Mouse (Mus musculus): ENCODE results near the gene Cep55. TPM values are rescaled to one million over a fixed set of nuclear protein-coding genes. Genes with fewer than 3 reads are reported as not detected.
A peak's percentile ranks its signal among the peaks of the same experiment; 100 is the strongest.

Cep55 gene
- polyA plus RNA-seq, 1 experiment from 2014 or later: 33.5 TPM

DNA sequence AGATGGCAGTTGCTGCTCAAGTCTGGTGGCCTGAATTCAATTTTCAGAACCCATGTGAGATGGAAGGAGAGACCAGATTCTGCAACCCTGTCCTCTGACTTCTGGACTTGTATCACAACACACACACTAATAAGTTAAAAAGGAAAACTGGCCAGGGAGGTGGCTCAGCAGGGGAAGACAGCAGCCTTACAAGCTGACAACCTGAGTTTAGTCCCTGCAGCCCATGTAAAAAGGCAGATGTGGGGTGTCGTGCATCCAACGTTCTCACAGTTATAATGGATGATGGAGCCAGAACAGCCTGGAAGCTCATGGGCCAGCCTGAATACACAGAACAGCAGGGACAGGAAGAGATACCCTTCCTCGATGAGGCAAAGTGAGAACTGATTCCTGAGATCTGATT lies 26.6 kb downstream of the Cep55 start:
- no peak for ATAC-seq (replicated peaks; ENCODE audit: extremely low read depth, insufficient read depth, low FRiP score)
- Histone ChIP-seq H3K4me1 (ENCODE audit: control insufficient read depth, insufficient read depth, low read length) (no peaks in the 10 kb centered on the region), H3K4me2 (ENCODE audit: low read depth, low read length) (no peak overlapping the region), H3K27ac (ENCODE audit: low read length) (no peak overlapping the region), H3K4me3 (ENCODE audit: low read length) (no peak overlapping the region), H3K36me3 (ENCODE audit: control insufficient read depth, insufficient read depth) (no peaks in the 10 kb centered on the region), H3K27me3 (ENCODE audit: control insufficient read depth, insufficient read depth, low read length) (peaks cover 2% of the 10 kb centered on the region; the same call in 1 of the 2 replicates), H3K9me3 (replicated peaks; ENCODE audit: control insufficient read depth, low read length) (no peaks in the 10 kb centered on the region), H3K9ac (ENCODE audit: low read length) (no peak overlapping the region)
- WGBS: 73% methylated on average over 3 of the region's 3 CpGs

- peaks cover 2% of the 10 kb centered on the region; the same call in 1 of the 2 replicates for H3K27me3 ChIP-seq (ENCODE audit: control insufficient read depth, insufficient read depth, low read length)
- H3K4me1 ChIP-seq (ENCODE audit: control insufficient read depth, insufficient read depth, low read length): no peaks in the 10 kb centered on the region
- no peaks in the 10 kb centered on the region for H3K36me3 ChIP-seq (ENCODE audit: control insufficient read depth, insufficient read depth)
- no peak overlapping the region for H3K27ac ChIP-seq (ENCODE audit: low read length)
- H3K9me3 ChIP-seq (replicated peaks; ENCODE audit: control insufficient read depth, low read length): no peaks in the 10 kb centered on the region
- no peak overlapping the region for H3K4me2 ChIP-seq (ENCODE audit: low read depth, low read length)
- ATAC-seq (replicated peaks; ENCODE audit: extremely low read depth, insufficient read depth, low FRiP score): no peak
- H3K4me3 ChIP-seq (ENCODE audit: low read length): no peak overlapping the region
- 56% methylated on average over 5 of the region's 5 CpGs for WGBS
- no peak overlapping the region for H3K9ac ChIP-seq (ENCODE audit: low read length)
Observed at GRCm38 (mm10) chr19:38082931-38083525, 28.2 kb downstream of the Cep55 start.

DNA sequence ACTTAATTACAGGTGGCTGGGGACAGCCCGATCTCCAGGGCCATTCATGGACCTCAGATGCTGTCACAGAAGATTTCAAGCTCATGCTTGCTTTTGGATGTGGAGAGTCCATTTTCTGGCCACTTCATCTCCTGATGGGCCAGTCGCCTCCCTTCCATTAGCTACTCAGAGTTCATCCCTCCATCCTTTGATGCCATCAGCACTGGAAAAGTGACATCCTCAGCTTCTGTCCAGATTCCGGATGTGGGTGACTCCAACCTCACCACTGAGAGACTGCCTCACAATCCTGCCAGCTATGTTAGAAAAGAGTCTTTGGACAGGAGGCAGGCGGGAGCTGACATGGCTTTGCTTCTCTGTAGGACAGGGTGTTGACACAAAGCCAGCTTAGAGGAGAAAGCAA lies 31.0 kb downstream of the Cep55 start:
- Histone ChIP-seq H3K27me3 (ENCODE audit: control insufficient read depth, insufficient read depth, low read length) (peaks cover 2% of the 10 kb centered on the region; the same call in 1 of the 2 replicates), H3K9me3 (replicated peaks; ENCODE audit: control insufficient read depth, low read length) (no peaks in the 10 kb centered on the region), H3K4me2 (ENCODE audit: low read depth, low read length) (no peak overlapping the region), H3K27ac (ENCODE audit: low read length) (no peak overlapping the region), H3K4me1 (ENCODE audit: control insufficient read depth, insufficient read depth, low read length) (no peaks in the 10 kb centered on the region), H3K36me3 (ENCODE audit: control insufficient read depth, insufficient read depth) (no peaks in the 10 kb centered on the region), H3K9ac (ENCODE audit: low read length) (no peak overlapping the region), H3K4me3 (ENCODE audit: low read length) (no peak overlapping the region)
- WGBS: 69% methylated on average over 4 of the region's 4 CpGs
- no peak for ATAC-seq (replicated peaks; ENCODE audit: extremely low read depth, insufficient read depth, low FRiP score)

DNA sequence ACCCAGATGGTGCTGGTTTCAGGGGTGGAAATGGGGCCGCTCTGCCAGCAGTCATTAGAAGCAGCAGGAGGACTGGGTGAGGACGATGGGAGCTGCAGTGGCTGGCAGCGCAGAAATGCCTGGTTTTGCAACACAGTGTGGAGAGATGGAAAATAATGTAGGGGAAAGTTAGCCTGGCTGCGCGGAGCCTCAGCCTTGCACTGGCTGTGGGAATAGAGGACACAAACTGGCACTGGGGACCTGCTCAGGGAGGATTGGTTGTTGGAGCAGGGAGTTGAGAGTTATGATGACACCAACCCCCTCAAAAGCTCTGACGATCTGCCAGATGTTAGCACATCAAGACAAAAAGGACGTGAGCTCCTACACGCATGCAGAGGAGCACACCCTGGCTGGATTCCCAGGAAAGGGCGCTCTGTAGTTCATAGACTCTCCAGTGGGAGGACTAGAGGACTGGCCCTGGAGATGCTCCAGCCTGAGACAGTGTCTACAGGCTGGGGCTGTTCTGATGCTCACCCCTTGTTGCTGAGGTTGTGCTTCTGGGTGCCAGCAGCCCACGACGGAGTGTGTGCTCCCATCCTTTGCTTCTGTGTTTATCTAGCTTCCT lies 32.2 kb downstream of the Cep55 start:
- Histone ChIP-seq H3K27ac (ENCODE audit: low read length) (no peak overlapping the region), H3K4me2 (ENCODE audit: low read depth, low read length) (peak overlapping the region; percentile 6; the same call in 1 of the 2 replicates), H3K4me1 (ENCODE audit: control insufficient read depth, insufficient read depth, low read length) (no peaks in the 10 kb centered on the region), H3K9ac (ENCODE audit: low read length) (peak overlapping the region; percentile 33; the same call in 1 of the 2 replicates), H3K27me3 (ENCODE audit: control insufficient read depth, insufficient read depth, low read length) (no peaks in the 10 kb centered on the region; the same call in 1 of the 2 replicates), H3K36me3 (ENCODE audit: control insufficient read depth, insufficient read depth) (no peaks in the 10 kb centered on the region), H3K9me3 (replicated peaks; ENCODE audit: control insufficient read depth, low read length) (no peaks in the 10 kb centered on the region), H3K4me3 (ENCODE audit: low read length) (no peak overlapping the region)
- peak; percentile 82 for ATAC-seq (replicated peaks; ENCODE audit: extremely low read depth, insufficient read depth, low FRiP score)
- 46% methylated on average over 11 of the region's 11 CpGs for WGBS

GRCm38 (mm10) chr19:38089358-38089757 lies 34.5 kb downstream of the Cep55 start:
- H3K27ac ChIP-seq (ENCODE audit: low read length): no peak overlapping the region
- WGBS: 68% methylated on average over 8 of the region's 8 CpGs
- H3K4me3 ChIP-seq (ENCODE audit: low read length): no peak overlapping the region
- H3K9me3 ChIP-seq (replicated peaks; ENCODE audit: control insufficient read depth, low read length): no peaks in the 10 kb centered on the region
- no peaks in the 10 kb centered on the region for H3K36me3 ChIP-seq (ENCODE audit: control insufficient read depth, insufficient read depth)
- no peak overlapping the region for H3K4me2 ChIP-seq (ENCODE audit: low read depth, low read length)
- no peak overlapping the region for H3K9ac ChIP-seq (ENCODE audit: low read length)
- H3K4me1 ChIP-seq (ENCODE audit: control insufficient read depth, insufficient read depth, low read length): no peaks in the 10 kb centered on the region
- H3K27me3 ChIP-seq (ENCODE audit: control insufficient read depth, insufficient read depth, low read length): no peaks in the 10 kb centered on the region; the same call in 1 of the 2 replicates
- no peak for ATAC-seq (replicated peaks; ENCODE audit: extremely low read depth, insufficient read depth, low FRiP score)

DNA sequence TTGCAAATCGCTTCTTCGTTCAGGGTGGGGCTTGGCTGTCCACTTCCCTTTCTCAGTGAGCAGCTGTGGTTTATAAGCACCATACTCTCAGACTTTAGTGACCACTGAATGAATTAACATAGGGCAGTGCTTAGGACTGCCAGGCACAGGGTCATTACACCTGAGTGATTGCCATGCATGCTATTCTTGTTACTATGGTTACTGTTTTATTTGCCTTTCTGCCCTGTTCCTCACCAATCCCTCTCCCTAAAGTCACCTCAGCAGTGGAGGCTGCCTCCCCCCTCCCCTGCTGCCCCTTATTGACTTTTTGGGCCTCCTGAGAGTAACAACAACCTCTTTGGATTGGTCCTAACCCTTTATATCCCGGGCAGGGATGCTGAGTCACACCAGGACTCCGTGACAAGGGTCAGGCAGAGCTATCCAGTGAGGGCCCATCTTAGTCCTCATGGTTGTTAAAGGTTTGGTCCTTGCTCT lies 36.7 kb downstream of the Cep55 start:
- Histone ChIP-seq H3K27me3 (ENCODE audit: control insufficient read depth, insufficient read depth, low read length) (peaks cover 16% of the 10 kb centered on the region), H3K36me3 (ENCODE audit: control insufficient read depth, insufficient read depth) (no peaks in the 10 kb centered on the region), H3K27ac (ENCODE audit: low read length) (no peak overlapping the region), H3K9ac (ENCODE audit: low read length) (no peak overlapping the region), H3K4me2 (ENCODE audit: low read depth, low read length) (no peak overlapping the region), H3K4me1 (ENCODE audit: control insufficient read depth, insufficient read depth, low read length) (no peaks in the 10 kb centered on the region), H3K4me3 (ENCODE audit: low read length) (no peak overlapping the region), H3K9me3 (replicated peaks; ENCODE audit: control insufficient read depth, low read length) (no peaks in the 10 kb centered on the region)
- WGBS: 78% methylated on average over 4 of the region's 4 CpGs
- no peak for ATAC-seq (replicated peaks; ENCODE audit: extremely low read depth, insufficient read depth, low FRiP score)

- Histone ChIP-seq H3K4me1 (ENCODE audit: control insufficient read depth, insufficient read depth, low read length) (no peaks in the 10 kb centered on the region), H3K36me3 (ENCODE audit: control insufficient read depth, insufficient read depth) (no peaks in the 10 kb centered on the region), H3K4me3 (ENCODE audit: low read length) (no peak overlapping the region), H3K4me2 (ENCODE audit: low read depth, low read length) (no peak overlapping the region), H3K9me3 (replicated peaks; ENCODE audit: control insufficient read depth, low read length) (no peaks in the 10 kb centered on the region), H3K27me3 (ENCODE audit: control insufficient read depth, insufficient read depth, low read length) (peaks cover 44% of the 10 kb centered on the region), H3K27ac (ENCODE audit: low read length) (no peak overlapping the region), H3K9ac (ENCODE audit: low read length) (no peak overlapping the region)
- 13% methylated on average over 4 of the region's 4 CpGs for WGBS
- no peak for ATAC-seq (replicated peaks; ENCODE audit: extremely low read depth, insufficient read depth, low FRiP score)
Observed at GRCm38 (mm10) chr19:38096231-38096630, 41.4 kb downstream of the Cep55 start.

- Histone ChIP-seq H3K4me2 (ENCODE audit: low read depth, low read length) (peak within 1 kb of the TSS; percentile 48), H3K27ac (ENCODE audit: low read length) (no peak within 1 kb of the TSS), H3K9me3 (replicated peaks; ENCODE audit: control insufficient read depth, low read length) (no peaks in the 10 kb centered on the region), H3K36me3 (ENCODE audit: control insufficient read depth, insufficient read depth) (no peaks in the 10 kb centered on the region), H3K4me3 (ENCODE audit: low read length) (peak within 1 kb of the TSS; percentile 27), H3K27me3 (ENCODE audit: control insufficient read depth, insufficient read depth, low read length) (peaks cover 44% of the 10 kb centered on the region), H3K4me1 (ENCODE audit: control insufficient read depth, insufficient read depth, low read length) (no peaks in the 10 kb centered on the region), H3K9ac (ENCODE audit: low read length) (no peak within 1 kb of the TSS)
- WGBS: under 1% methylated on average over 77 of the region's 77 CpGs
- ATAC-seq (replicated peaks; ENCODE audit: extremely low read depth, insufficient read depth, low FRiP score): no peak
Observed at GRCm38 (mm10) chr19:38096858-38097758, 42.3 kb downstream of the Cep55 start, which contains the start of gene Ffar4. TSS of gene Ffar4 (plus strand) at chr19:38097071.

Data from heart, embryonic 16.5 days (tissue).